Mouse (Mus musculus): ENCODE measurements around the gene Il13ra2.
"Not testable (repeated sequence)": the region's sequence is repeated elsewhere in the genome, so short reads cannot be mapped to it uniquely, and the experiment has no call there.

Il13ra2 gene

DNA sequence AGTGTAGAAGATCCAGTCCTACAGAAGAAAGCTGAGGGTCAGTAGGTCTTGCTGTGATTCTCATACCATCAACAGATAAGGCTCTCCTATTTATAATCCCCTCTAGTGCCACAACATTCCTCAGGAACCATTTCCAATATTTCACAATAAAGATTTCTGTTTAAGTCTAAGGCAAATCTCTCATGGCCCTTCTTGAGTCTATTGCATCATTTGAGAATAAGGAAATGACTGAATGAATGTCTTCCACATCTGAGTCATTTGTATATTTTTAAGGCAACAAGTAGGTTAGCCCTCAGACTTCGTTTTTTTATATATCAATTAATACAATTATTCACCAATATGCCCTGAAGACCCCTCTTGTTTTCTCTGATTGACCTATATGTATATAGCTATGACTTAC is at the start of gene Il13ra2:
TSS of gene Il13ra2 (minus strand) at position 64 of the 400 bp plus-strand sequence.
- no peak for DNase-seq

DNA sequence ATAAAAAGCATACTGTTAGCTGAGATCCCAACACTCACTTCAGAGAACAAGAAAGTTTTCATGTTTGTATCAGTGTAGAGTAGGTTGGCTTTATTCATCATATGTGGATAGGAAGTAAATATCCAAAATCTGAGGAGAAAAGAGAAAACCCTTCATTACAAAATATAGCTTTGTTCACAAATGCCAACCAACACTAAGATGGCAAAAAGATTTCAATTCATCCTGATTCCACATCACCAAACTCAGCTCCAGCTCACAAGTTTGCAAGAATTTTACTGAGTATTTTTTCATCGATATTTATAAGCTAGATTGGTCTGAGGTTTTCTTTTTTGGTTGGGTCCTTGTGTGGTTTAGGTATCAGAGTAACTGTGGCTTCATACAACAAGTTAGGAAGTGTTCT is 24.6 kb upstream of the Il13ra2 start, which contains the start of gene Vmn1r239-ps:
TSS of gene Vmn1r239-ps (minus strand) at position 101 of the 400 bp plus-strand sequence.
- DNase-seq: not testable (repeated sequence)

- DNase-seq: peak in 1 of 2 experiments; percentile 14
Measured at GRCm38 (mm10) chrX:147443386-147443785, 14.4 kb upstream of the Il13ra2 start.

GRCm38 (mm10) chrX:147435400-147435799 is 6.4 kb upstream of the Il13ra2 start:
- DNase-seq: no peak

DNA sequence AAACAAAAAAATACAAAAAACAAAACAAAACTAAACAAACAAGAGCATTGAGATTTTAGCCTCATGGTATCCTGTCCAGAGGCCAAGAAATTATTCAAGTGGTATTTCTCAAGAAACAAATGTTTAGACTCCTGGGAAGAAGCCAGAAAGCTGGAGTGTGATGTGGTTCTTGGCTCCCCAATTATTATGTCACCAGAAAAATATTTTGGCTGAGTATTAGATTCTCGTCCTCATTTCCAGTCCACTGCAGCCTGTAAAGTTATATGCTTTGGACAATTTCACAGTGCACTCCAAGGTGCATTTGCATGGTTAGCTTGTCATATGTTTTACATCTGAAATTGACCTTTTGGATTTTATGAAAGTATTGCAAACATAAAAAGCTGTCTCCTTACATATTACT is 761 bp upstream of the Il13ra2 start:
- DNase-seq: peak; percentile 1 to 35

DNA sequence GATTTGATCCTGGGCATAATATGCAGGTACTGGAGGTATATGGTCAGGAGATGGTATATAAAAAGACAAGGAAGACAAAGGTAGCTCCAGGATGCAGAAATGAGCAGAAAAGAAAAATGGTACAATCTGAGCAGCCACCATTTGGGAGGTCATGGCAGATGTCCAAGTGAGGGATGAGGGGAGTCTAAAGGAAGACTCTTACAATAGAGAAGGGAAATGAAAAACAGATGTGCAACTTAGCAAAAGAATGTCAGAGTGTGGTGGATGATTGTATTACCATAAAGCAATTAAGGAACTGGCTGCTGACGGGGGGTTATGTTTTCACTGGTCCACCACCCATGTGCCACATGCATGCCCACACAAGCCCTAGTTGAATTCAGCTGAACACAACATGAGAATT is 35.5 kb downstream of the Il13ra2 start:
- DNase-seq: no peak

DNA sequence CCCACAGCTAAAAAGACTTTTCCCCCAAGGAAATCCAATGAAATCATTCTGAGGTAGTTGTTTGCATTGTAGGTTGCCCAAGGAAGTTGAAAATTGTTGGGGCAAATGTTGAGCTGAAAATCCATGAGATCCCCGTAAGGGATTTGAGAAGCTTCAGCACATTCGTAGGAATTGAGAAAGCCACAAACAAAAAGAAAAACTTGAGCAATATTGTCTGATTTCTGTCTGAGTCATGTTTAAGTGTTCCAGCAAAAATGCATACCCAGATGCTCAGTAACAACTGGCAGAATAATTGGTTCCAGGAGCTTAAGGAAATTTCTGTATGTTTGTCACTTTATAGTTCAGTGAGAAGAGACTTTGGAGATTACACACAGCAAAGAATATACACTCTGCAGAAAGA is 79.8 kb downstream of the Il13ra2 start:
- no peak for DNase-seq
